Mouse (Mus musculus) MEL (cell line): ENCODE results near the gene Zfp367. TPM values are rescaled to one million over a fixed set of nuclear protein-coding genes. Genes with fewer than 3 reads are reported as not detected.

Source experiments
- DNase-seq: peaks from one replicate; pipeline ENCODE4 v3.0.0; 2011; ENCODE audit warnings: low read depth, low spot score
- H3K27ac ChIP-seq: 2 replicates; pipeline ENCODE4 v1.5.1; 2012; ENCODE audit warnings: low read depth, mild to moderate bottlenecking, control low read depth, low read length, moderate library complexity; ENCODE audit not compliant: control insufficient read depth
- H3K27me3 ChIP-seq, 2 experiments: fragments of 150-350 bp in 1 of 2; sonication (generic) in 1 of 2; 2 replicates each; pipeline ENCODE4 v1.6.1; 2012; ENCODE audit warnings: low read length in 2 of 2, mild to moderate bottlenecking in 2 of 2, improper control_type of control experiment in 1 of 2, moderate library complexity in 1 of 2; ENCODE audit not compliant: insufficient read depth in 2 of 2, control insufficient read depth in 1 of 2
- H3K36me3 ChIP-seq, 2 experiments: 2 replicates each; pipeline ENCODE4 v1.6.1; 2012 to 2014; ENCODE audit warnings: low read length in 2 of 2, improper control_type of control experiment in 1 of 2, inconsistent platforms in 1 of 2, mild to moderate bottlenecking in 1 of 2; ENCODE audit not compliant: insufficient read depth in 2 of 2, control insufficient read depth in 1 of 2
- H3K4me1 ChIP-seq, 2 experiments: fragments of 150-350 bp in 1 of 2; sonication (generic) in 1 of 2; 2 replicates each; pipeline ENCODE4 v1.6.1; 2012; ENCODE audit warnings: low read length in 2 of 2, improper control_type of control experiment in 1 of 2, mild to moderate bottlenecking in 1 of 2; ENCODE audit not compliant: insufficient read depth in 2 of 2, control insufficient read depth in 1 of 2
- H3K4me3 ChIP-seq, 2 experiments: fragments of 150-350 bp in 1 of 2; sonication (generic) in 1 of 2; 2 replicates each; pipeline ENCODE4 v1.5.1; 2012; ENCODE audit warnings: low read depth in 2 of 2, low read length in 2 of 2, mild to moderate bottlenecking in 2 of 2, moderate library complexity in 2 of 2, control low read depth in 1 of 2, improper control_type of control experiment in 1 of 2; ENCODE audit not compliant: control insufficient read depth in 1 of 2, insufficient read depth in 1 of 2
- H3K79me2 ChIP-seq: 2 replicates; pipeline ENCODE4 v1.6.1; 2012; ENCODE audit warnings: mild to moderate bottlenecking, low read length, moderate library complexity; ENCODE audit not compliant: control insufficient read depth, poor library complexity, insufficient read depth
- H3K9ac ChIP-seq: 2 replicates; pipeline ENCODE4 v1.6.1; 2012; ENCODE audit warnings: low read depth, mild to moderate bottlenecking, control low read depth, low read length, moderate library complexity; ENCODE audit not compliant: control insufficient read depth, poor library complexity, severe bottlenecking
- H3K9me3 ChIP-seq: fragments of 150-350 bp; sonication (generic); replicated peaks from 2 replicates; pipeline ENCODE4 v1.6.1; 2012; ENCODE audit warnings: mild to moderate bottlenecking, low read length, improper control_type of control experiment, moderate library complexity; ENCODE audit not compliant: insufficient read depth
- CTCF ChIP-seq, 3 experiments: IDR thresholded peaks in 2 of 3; conservative IDR thresholded peaks in 1 of 3; 2 replicates each; pipeline ENCODE4 v1.5.1; 2011 to 2012; ENCODE audit warnings: low read length in 3 of 3, low read depth in 2 of 3, mild to moderate bottlenecking in 2 of 3, improper control_type of control experiment in 1 of 3, inconsistent platforms in 1 of 3, mixed read lengths in 1 of 3, moderate library complexity in 1 of 3; ENCODE audit not compliant: control insufficient read depth in 1 of 3, insufficient read depth in 1 of 3, poor library complexity in 1 of 3, severe bottlenecking in 1 of 3
- ELF1 ChIP-seq: IDR thresholded peaks from 2 replicates; pipeline ENCODE4 v1.6.1; 2014; ENCODE audit warnings: low read depth, mild to moderate bottlenecking, inconsistent platforms, low read length, improper control_type of control experiment, moderate library complexity
- ETS1 ChIP-seq: IDR thresholded peaks from 2 replicates; pipeline ENCODE4 v1.6.1; 2012; ENCODE audit warnings: low read depth, mild to moderate bottlenecking, inconsistent platforms, low read length, improper control_type of control experiment, moderate library complexity
- GATA1 ChIP-seq: IDR thresholded peaks from 2 replicates; pipeline ENCODE4 v1.6.1; 2011; ENCODE audit warnings: low read depth, low read length, improper control_type of control experiment
- HCFC1 ChIP-seq: IDR thresholded peaks from 2 replicates; pipeline ENCODE4 v1.6.1; 2012; ENCODE audit warnings: low read depth, mild to moderate bottlenecking, inconsistent platforms, low read length, improper control_type of control experiment, moderate library complexity
- KAT2A ChIP-seq: conservative IDR thresholded peaks from 2 replicates; pipeline ENCODE4 v1.6.1; 2012; ENCODE audit warnings: low read depth, low read length, improper control_type of control experiment, inconsistent platforms
- MAX ChIP-seq: IDR thresholded peaks from 2 replicates; pipeline ENCODE4 v1.6.1; 2011; ENCODE audit warnings: low read length, improper control_type of control experiment
- MAZ ChIP-seq: IDR thresholded peaks from 2 replicates; pipeline ENCODE4 v1.6.1; 2012; ENCODE audit warnings: low read depth, mild to moderate bottlenecking, inconsistent platforms, low read length, improper control_type of control experiment
- MXI1 ChIP-seq: IDR thresholded peaks from 2 replicates; pipeline ENCODE4 v1.6.1; 2011; ENCODE audit warnings: mild to moderate bottlenecking, low read depth, low read length, improper control_type of control experiment
- MYC ChIP-seq: IDR thresholded peaks from 2 replicates; pipeline ENCODE4 v1.6.1; 2011; ENCODE audit warnings: low read depth, mild to moderate bottlenecking, low read length, improper control_type of control experiment, moderate library complexity
- NELFE ChIP-seq: IDR thresholded peaks from 2 replicates; pipeline ENCODE4 v1.6.1; 2011; ENCODE audit warnings: low read depth, low read length, improper control_type of control experiment
- POLR2A ChIP-seq, 2 experiments: IDR thresholded peaks; 2 replicates each; pipeline ENCODE4 v1.6.1; 2011 to 2012; ENCODE audit warnings: low read length in 2 of 2, mild to moderate bottlenecking in 2 of 2, control low read depth in 1 of 2, improper control_type of control experiment in 1 of 2, low read depth in 1 of 2, moderate library complexity in 1 of 2; ENCODE audit not compliant: control insufficient read depth in 1 of 2, insufficient read depth in 1 of 2, poor library complexity in 1 of 2
- POLR2AphosphoS2 ChIP-seq: IDR thresholded peaks from 2 replicates; pipeline ENCODE4 v1.6.1; 2011; ENCODE audit warnings: low read length, improper control_type of control experiment
- SIN3A ChIP-seq: IDR thresholded peaks from 2 replicates; pipeline ENCODE4 v1.6.1; 2012; ENCODE audit warnings: low read length, improper control_type of control experiment, inconsistent platforms
- TCF12 ChIP-seq: IDR thresholded peaks from 2 replicates; pipeline ENCODE4 v1.6.1; 2014; ENCODE audit warnings: low read depth, mild to moderate bottlenecking, inconsistent platforms, low read length, improper control_type of control experiment, moderate library complexity
- UBTF ChIP-seq: IDR thresholded peaks from 2 replicates; pipeline ENCODE4 v1.6.1; 2012; ENCODE audit warnings: low read depth, mild to moderate bottlenecking, inconsistent platforms, low read length, improper control_type of control experiment, moderate library complexity, borderline replicate concordance; ENCODE audit not compliant: insufficient read depth
- USF2 ChIP-seq, 2 experiments: IDR thresholded peaks; 2 replicates each; pipeline ENCODE4 v1.6.1; 2011 to 2012; ENCODE audit warnings: improper control_type of control experiment in 2 of 2, low read length in 2 of 2, borderline replicate concordance in 1 of 2, inconsistent platforms in 1 of 2, low read depth in 1 of 2, mild to moderate bottlenecking in 1 of 2; ENCODE audit not compliant: insufficient read depth in 1 of 2
- ZNF384 ChIP-seq: IDR thresholded peaks from 2 replicates; pipeline ENCODE4 v1.6.1; 2012; ENCODE audit warnings: low read depth, mild to moderate bottlenecking, inconsistent platforms, low read length, improper control_type of control experiment
- polyA plus RNA-seq, 2 experiments: library from polyadenylated mRNA; stranded (reverse) in 1 of 2; unstranded in 1 of 2; fragments of >175 nt in 1 of 2; fragments of >200 nt in 1 of 2; gene quantifications; 2 replicates each; pipeline versions ENCODE4 v1.2.1 to v1.2.4; 2012; ENCODE audit warnings: low replicate concordance in 2 of 2, low read depth in 1 of 2; ENCODE audit not compliant: insufficient read length in 2 of 2, insufficient read depth in 1 of 2, missing spikeins in 1 of 2
- total RNA-seq: library from RNA; depleted of rRNA; stranded (reverse); fragments of 300-350 nt; gene quantifications from 2 replicates; pipeline ENCODE4 v1.2.3, GENCODE M21; 2012

Gene Zfp367
- total and polyA plus RNA-seq, 3 experiments = 23.4 to 28.4 TPM; not detected in 1

DNA sequence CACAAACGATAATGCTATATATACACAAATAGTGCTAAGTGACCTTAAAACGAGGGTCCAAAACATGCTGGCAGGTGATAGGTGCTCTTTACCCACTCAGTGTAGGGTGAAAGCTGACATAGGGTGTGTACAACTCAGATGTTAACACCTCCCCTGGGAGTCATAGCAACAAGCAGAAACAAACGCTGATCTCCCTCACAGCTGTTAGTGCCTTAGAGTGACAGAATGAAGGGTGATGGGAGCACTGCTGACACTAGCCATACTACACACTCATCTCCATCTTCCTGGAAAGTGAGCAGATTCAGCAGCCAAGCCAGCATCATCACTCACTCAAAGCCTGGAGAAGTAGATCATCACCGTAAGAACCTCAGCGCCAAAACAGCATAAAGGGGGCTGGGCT, 2.9 kb downstream of the Zfp367 start:
- Histone ChIP-seq H3K79me2 (peaks cover 55% of the 10 kb centered on the region), H3K27me3 (no peaks in the 10 kb centered on the region), H3K4me1 (peaks cover 3 to 10% of the 10 kb centered on the region in 2 experiments; a peak in 3 of 4 replicates), H3K36me3 (peaks cover 5 to 24% of the 10 kb centered on the region in 2 experiments), H3K9me3 (no peaks in the 10 kb centered on the region), H3K4me3 (no peak overlapping the region), H3K9ac (no peak overlapping the region)
- DNase-seq = no peak
- TF ChIP-seq UBTF = no peak
- no peak for TF ChIP-seq ETS1
- no peak for TF ChIP-seq SIN3A
- no peak for TF ChIP-seq MAX
- TF ChIP-seq, all 39 proteins: peak for 0
- no peak overlapping the region for H3K27ac ChIP-seq

- H3K27ac ChIP-seq = peak overlapping the region; percentile 66
- H3K27me3 ChIP-seq = no peaks in the 10 kb centered on the region
- peak; percentile 68 for DNase-seq
- peaks cover 5 to 8% of the 10 kb centered on the region in 2 experiments for H3K4me1 ChIP-seq
- H3K9ac ChIP-seq = peak overlapping the region; percentile 80
- peaks cover 5 to 7% of the 10 kb centered on the region in 2 experiments for H3K36me3 ChIP-seq
- H3K9me3 ChIP-seq = no peaks in the 10 kb centered on the region
- peak; percentile 34 to 62 (median 58) for TF ChIP-seq CTCF (IDR thresholded peaks at IDR 0.05 in 2 of 3, conservative IDR thresholded peaks at IDR 0.05 in 1 of 3; ENCODE audit: control insufficient read depth in 1 of 3, insufficient read depth in 1 of 3, low read depth in 2 of 3, low read length in 3 of 3, poor library complexity in 1 of 3, severe bottlenecking in 1 of 3)
- no peak for TF ChIP-seq GATA1
- H3K79me2 ChIP-seq = peaks cover 2% of the 10 kb centered on the region; the same call in 1 of the 2 replicates
- peak overlapping the region; percentile 87 to 89 for H3K4me3 ChIP-seq
Measured at GRCm38 (mm10) chr13:64129616-64130375, 23.2 kb downstream of the Zfp367 start.

DNA sequence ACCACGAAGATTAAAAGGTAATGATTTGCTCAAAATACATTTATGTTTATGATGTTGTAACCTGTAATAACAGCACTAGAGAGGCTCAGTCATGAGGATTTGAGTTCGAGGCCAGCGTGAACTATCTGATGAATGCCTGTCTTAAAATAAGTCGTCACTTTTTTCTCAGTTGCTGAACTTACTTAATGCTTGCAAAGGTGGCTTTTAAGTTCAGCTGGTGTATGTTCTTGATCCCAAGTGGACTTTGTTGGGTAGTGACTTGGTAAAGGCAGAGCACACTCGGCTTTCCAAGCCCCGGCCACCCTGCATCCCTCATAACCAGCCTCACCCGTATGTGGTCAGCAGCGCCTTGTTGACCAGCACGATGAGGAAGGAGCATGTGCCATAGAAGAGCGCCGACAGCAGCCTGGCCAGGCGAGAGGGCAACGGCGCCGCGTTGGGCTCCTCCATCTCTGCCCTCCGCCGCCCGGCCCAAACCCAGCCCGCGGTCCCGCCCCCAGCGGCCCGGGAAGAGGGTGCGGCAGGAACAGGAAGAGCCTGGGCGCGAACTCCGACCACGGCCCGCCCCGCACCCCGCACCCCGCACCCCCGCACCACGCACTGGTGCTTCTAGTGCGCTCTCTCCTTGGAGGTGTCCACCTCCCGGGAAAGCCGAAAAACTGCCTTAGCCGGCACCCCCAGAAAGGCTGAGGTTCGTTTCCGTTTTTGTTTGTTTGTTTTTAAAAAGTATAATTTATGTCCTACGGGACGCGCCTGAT, 24.0 kb downstream of the Zfp367 start, which contains the start of gene Slc35d2:
Gene Slc35d2 (minus strand): TSS at position 511 of the 758 bp plus-strand sequence.
- peak; percentile 72 for DNase-seq

More for the DNA sequence above, 24.0 kb downstream of the Zfp367 start, which contains the start of gene Slc35d2:
- peaks cover 2% of the 10 kb centered on the region; the same call in 1 of the 2 replicates for H3K79me2 ChIP-seq
- peaks cover 5% of the 10 kb centered on the region in 2 experiments for H3K36me3 ChIP-seq
- no peak for TF ChIP-seq TCF12
- no peak for TF ChIP-seq ZNF384
- TF ChIP-seq MXI1 = peak; percentile 22; the same call in 1 of the 2 replicates
- 0 out of 2 replicates have a peak, but pooled peaks have one; percentile 11 for TF ChIP-seq MYC
- TF ChIP-seq KAT2A = no peak
- TF ChIP-seq HCFC1 = 0 out of 2 replicates have a peak, but pooled peaks have one; percentile 24
- no peak for TF ChIP-seq USF2 (IDR thresholded peaks at IDR 0.05; ENCODE audit: borderline replicate concordance in 1 of 2, insufficient read depth in 1 of 2, low read depth in 1 of 2, low read length in 2 of 2)
- TF ChIP-seq NELFE = peak; percentile 52
- peak; percentile 62 for TF ChIP-seq POLR2AphosphoS2
- peak; percentile 55 for TF ChIP-seq ELF1
- 0 out of 2 replicates have a peak, but pooled peaks have one; percentile 58 for TF ChIP-seq MAZ
- TF ChIP-seq POLR2A (IDR thresholded peaks at IDR 0.05; ENCODE audit: control insufficient read depth in 1 of 2, insufficient read depth in 1 of 2, low read depth in 1 of 2, low read length in 2 of 2, poor library complexity in 1 of 2) = peak; percentile 51 to 52; a peak in 2 of 4 replicates
- no peaks in the 10 kb centered on the region for H3K27me3 ChIP-seq
- peak within 1 kb of the TSS; percentile 80 for H3K9ac ChIP-seq
- H3K27ac ChIP-seq = peak within 1 kb of the TSS; percentile 66
- H3K9me3 ChIP-seq = no peaks in the 10 kb centered on the region
- H3K4me3 ChIP-seq = peak within 1 kb of the TSS; percentile 87 to 89
- H3K4me1 ChIP-seq = peaks cover 5 to 8% of the 10 kb centered on the region in 2 experiments
